Mouse (Mus musculus) cortical plate, adult 2 months (tissue): ENCODE data around the gene Hes5. TPM values are rescaled to one million over a fixed set of nuclear protein-coding genes. Genes with fewer than 3 reads are reported as not detected.

Experiments
- H3K27ac ChIP-seq: fragments of 200-500 bp; 2 replicates; pipeline ENCODE4 v1.5.1; 2012; ENCODE audit warnings: low read length, control low read depth, inconsistent platforms; ENCODE audit not compliant: insufficient read depth
- H3K4me1 ChIP-seq: fragments of 200-500 bp; 2 replicates; pipeline ENCODE4 v1.6.1; 2011; ENCODE audit warnings: low read length; ENCODE audit not compliant: control insufficient read depth, insufficient read depth
- H3K4me3 ChIP-seq: fragments of 200-500 bp; 2 replicates; pipeline ENCODE4 v1.5.1; 2011; ENCODE audit warnings: mild to moderate bottlenecking, low read length, control low read depth; ENCODE audit not compliant: insufficient read depth
- CTCF ChIP-seq: fragments of 200-500 bp; IDR thresholded peaks from 2 replicates; pipeline ENCODE4 v1.5.1; 2011; ENCODE audit warnings: mild to moderate bottlenecking, control low read depth, low read length; ENCODE audit not compliant: insufficient read depth; ENCODE audit errors: extremely low read depth
- POLR2A ChIP-seq: fragments of 200-500 bp; IDR thresholded peaks from 2 replicates; pipeline ENCODE4 v1.6.1; 2011; ENCODE audit warnings: mild to moderate bottlenecking, low read length, control low read depth; ENCODE audit not compliant: insufficient read depth; ENCODE audit errors: extremely low read depth
- polyA plus RNA-seq: library from polyadenylated mRNA; depleted of rRNA; stranded (reverse); fragments of >200 nt; gene quantifications from 2 replicates; pipeline ENCODE4 v1.2.3, GENCODE M21; 2012

Gene Hes5
- polyA plus RNA-seq, 1 experiment, result 28.2 TPM

DNA sequence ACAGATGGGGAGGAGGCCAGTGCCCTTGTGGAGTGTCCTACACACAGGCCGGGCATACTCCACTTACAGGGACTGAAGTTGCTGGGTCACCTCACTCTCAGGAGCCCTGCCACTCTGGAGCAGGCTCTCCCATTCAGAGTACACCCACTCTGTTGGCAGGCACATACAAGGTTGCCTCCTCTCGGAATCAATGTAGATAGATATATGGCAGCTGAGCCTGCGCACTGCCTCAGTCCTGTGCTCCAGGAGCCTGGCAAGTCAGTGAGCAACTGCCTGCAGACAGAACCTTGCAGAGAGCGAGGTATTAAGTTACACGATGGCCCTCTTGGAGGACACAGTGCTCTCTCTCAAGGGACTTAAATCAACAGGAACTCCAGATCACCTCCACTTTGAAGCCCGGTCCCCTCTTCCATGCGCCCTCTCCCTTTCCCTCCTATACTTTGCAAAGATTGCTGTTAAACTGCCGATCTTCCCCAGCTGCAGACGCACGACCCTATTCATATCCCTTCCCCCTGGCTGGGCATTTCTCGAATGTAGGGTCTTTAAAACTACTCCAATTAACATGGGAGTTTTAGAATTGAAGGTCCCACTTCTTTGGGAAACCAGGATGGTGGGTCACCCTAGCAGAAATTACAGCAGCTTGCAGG is 2.6 kb downstream of the Hes5 start:
- TF ChIP-seq POLR2A, result peak; percentile 49; the same call in 1 of the 2 replicates
- no peak for TF ChIP-seq CTCF
- Histone ChIP-seq H3K4me3 (peak overlapping the region; percentile 93), H3K4me1 (peaks cover 3% of the 10 kb centered on the region), H3K27ac (peak overlapping the region; percentile 70)

DNA sequence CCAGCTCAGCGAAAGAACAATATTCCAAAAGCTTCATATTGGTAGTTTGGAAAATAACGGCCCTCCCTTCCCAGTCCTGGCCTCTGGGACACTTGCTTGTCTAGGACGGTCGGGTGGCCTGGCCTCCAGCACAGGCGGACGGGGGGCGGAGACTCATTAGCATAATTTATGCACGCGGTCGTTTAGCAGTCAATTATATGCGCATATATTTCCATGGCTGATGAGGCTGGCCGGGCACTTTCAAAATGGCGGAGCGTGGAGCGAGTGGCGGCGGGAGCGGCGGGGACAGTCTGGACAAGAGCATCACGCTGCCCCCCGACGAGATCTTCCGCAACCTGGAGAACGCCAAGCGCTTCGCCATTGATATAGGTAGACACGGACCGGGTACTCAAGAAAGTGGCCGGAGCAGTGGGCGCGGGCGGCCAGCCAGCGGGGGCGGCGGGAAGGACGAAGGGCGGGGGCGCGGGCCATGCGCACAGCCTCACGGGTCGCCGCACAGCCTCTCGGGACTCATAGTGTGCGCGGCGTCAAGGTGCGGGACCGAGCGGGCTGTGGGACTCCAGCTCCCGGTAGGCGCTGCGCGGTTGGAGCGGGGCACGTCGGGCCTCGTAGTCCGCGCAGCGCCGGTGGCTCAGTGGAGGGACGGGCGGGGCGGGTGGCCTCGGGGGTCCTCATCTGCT is 3.3 kb downstream of the Hes5 start, which contains the start of gene Pank4:
Pank4 (plus strand) TSS at position 223 of the 680 bp plus-strand sequence.
- peak within 1 kb of the TSS; percentile 93 for H3K4me3 ChIP-seq
- TF ChIP-seq POLR2A, result peak; percentile 62
- no peak for TF ChIP-seq CTCF
- H3K27ac ChIP-seq, result peak within 1 kb of the TSS; percentile 93
- H3K4me1 ChIP-seq, result peaks cover 3% of the 10 kb centered on the region

DNA sequence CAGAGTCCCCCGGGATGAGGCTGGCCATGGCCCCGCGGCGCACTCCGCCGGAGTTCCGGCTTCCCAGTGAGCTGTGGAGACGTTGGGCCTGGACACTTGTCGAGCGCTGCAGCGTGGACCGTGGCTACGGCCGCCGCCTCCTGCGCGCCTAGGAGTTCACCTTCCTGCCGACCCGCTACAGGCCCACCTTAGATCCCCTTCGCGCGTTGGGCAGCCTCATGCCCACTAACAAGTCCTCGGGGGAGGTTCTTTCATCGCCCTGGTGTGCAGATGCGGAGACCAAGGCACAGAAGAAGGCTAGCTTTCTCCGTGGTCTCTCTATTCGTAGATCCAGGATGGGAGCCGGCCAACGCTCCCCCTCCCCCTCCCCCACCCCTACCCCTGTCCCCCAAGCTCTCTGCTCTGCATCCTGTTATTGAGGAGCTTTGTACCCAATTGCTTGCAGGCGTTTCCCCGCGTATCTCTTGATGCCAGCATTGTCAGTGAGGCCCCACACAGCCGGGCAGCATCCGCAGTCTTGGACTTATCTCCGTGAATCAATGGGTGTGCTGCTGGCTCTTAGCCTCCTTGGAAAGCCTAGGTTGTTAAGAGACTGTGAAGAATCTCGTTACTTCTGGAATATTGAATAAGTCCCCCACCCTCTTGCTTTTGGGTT is 4.0 kb downstream of the Hes5 start:
- H3K4me1 ChIP-seq, result peaks cover 3% of the 10 kb centered on the region; the same call in 1 of the 2 replicates
- H3K27ac ChIP-seq, result peak overlapping the region; percentile 92
- H3K4me3 ChIP-seq, result peak overlapping the region; percentile 93
- TF ChIP-seq POLR2A (0 out of 2 replicates have a peak, but pooled peaks have one; percentile 5), CTCF (no peak)

DNA sequence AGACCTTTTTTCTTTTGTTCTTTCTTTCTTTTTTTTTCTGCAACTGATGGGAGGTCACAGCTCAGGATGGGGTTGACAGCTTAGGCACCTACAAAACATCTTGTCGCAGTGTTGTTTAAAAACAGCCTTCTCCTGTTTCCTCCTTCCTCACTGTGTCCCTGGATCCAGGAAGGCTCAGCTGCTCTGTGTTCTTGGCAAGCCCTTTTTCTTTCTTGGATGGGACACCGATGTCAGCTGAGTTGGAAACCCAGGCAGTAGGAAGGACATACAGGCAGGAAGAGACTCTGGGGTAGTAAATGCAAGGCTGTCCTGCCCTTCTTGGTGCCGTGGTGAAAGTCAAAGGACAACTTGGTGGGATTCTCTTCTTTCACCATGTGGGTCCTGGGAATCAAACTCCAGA is 5.1 kb downstream of the Hes5 start:
- Histone ChIP-seq H3K4me3 (no peak overlapping the region; the same call in 1 of the 2 replicates), H3K27ac (no peak overlapping the region), H3K4me1 (peaks cover 3% of the 10 kb centered on the region; the same call in 1 of the 2 replicates)
- TF ChIP-seq CTCF, result no peak
- TF ChIP-seq POLR2A, result no peak

DNA sequence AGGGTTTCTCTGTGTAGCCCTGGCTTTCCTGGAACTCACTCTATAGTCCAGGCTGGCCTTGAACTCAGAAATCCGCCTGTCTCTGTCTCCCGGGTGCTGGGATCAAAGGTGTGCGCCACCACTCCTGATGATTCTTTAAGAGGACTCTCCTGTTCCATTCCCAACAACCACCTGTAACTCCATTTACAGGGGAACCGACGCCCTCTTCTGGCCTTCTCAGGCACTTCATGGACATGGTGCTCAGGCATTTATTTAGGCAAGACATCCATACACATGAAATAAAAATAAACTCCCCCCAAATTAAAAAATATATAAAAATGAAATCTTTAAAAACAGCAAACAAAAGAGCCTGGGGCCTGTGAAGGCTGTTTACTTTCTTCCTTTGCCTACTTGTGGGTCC is 6.5 kb downstream of the Hes5 start:
- TF ChIP-seq CTCF (peak; percentile 57), POLR2A (no peak)
- Histone ChIP-seq H3K4me1 (peaks cover 3% of the 10 kb centered on the region; the same call in 1 of the 2 replicates), H3K4me3 (no peak overlapping the region), H3K27ac (no peak overlapping the region)

DNA sequence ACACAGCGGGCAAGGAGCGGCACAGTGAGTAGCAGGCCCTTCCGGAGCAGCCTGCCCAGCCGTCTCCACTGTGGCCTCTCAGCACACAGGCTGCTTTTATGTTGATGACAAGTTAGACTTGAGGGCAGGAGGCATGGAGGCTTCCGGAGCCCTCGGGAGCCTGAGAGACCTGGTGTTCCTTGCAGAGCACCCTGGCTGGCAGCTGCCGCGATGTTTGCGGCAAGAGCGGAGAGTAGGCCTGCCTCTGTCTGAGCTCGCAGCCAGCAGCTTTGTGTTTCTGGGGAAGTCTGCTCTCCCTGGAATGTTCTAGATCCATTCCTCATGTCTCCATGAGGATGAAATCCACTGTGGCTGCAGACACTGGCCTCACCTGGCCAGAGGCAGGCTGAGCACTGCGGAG is 11.8 kb downstream of the Hes5 start:
- no peak for TF ChIP-seq POLR2A
- TF ChIP-seq CTCF, result no peak
- H3K4me3 ChIP-seq, result no peak overlapping the region
- no peak overlapping the region for H3K27ac ChIP-seq
- H3K4me1 ChIP-seq, result no peaks in the 10 kb centered on the region

DNA sequence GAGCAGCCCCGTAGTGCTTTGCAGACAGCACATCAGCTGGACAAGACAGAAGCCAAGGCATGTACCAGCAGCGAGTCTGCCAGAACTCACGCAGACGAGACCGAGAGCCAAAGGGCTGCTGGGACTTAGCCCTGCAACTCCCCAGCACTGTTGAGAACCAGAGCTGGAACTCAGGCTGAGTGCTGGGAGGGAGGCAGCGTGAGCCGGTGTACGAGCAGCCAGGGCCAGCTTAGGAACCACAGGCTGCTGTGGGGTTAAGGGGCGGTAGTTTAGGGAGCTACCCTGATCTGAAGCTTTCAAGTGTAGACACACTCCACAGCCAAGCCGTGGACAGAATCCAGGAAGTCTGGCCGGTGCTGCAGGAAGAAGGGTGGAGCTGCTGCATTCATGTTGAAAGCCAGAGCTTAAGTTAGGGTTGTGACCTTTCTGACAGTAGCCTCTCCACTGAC is 13.5 kb downstream of the Hes5 start:
- no peak overlapping the region for H3K4me3 ChIP-seq
- no peak for TF ChIP-seq CTCF
- no peak for TF ChIP-seq POLR2A
- H3K4me1 ChIP-seq, result no peaks in the 10 kb centered on the region
- H3K27ac ChIP-seq, result no peak overlapping the region

DNA sequence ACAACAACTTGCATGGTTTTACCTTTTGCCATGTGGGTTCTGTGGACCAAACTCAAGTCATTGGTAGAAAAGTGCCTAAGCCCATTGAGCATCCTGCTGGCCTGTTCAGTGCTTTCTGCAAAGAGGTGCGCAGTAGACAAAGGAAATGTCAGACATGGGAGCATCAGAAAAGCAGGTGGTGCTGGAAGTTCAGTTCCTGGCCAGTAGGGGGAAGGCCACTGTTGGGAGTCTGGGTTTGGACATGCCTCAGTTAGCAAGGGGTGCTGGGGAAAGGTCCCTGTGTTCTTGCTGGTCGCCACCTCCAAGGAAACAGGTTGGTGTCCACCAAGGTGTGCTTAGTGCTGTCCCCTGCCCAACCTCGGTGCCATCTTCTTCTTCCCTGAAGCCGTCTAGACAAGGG is 19.4 kb downstream of the Hes5 start:
- no peak overlapping the region for H3K27ac ChIP-seq
- TF ChIP-seq POLR2A, result no peak
- TF ChIP-seq CTCF, result peak; percentile 42; the same call in 1 of the 2 replicates

DNA sequence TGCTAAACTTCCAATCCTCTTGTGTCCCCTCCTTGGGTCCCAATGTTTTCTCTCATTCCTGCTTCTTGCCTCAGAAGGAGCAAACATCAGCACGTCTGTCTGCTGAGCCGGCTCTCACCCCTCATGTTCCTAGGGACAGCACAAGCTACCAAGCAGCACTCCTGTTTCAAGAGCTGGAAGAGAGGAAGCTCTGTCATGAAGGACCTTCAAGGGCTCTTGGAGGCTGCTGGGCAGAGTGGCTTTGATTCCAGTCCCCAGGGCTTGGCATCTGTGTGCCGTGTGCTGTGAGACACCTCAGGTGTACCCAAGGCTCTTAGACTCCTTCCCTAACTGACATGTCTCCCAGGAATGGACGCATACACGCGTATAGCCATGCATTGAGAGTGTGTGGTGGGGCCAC is 20.4 kb downstream of the Hes5 start:
- H3K4me3 ChIP-seq, result no peak overlapping the region

More for the DNA sequence above, 19.4 kb downstream of the Hes5 start:
- no peaks in the 10 kb centered on the region for H3K4me1 ChIP-seq
- H3K4me3 ChIP-seq, result no peak overlapping the region

More for the DNA sequence above, 20.4 kb downstream of the Hes5 start:
- TF ChIP-seq POLR2A (no peak), CTCF (no peak)
- Histone ChIP-seq H3K27ac (no peak overlapping the region), H3K4me1 (no peaks in the 10 kb centered on the region)
